Mouse (Mus musculus) inflammation-experienced regulatory T-cells (primary cell): ENCODE data around the gene Ttc41. TPM values are rescaled to one million over a fixed set of nuclear protein-coding genes. Genes with fewer than 3 reads are reported as not detected.

ENCODE experiments used
- polyA plus RNA-seq, 2 experiments: library from polyadenylated mRNA; unstranded; fragments of 100-300 nt; shearing (Covaris generic); gene quantifications; one replicate each; pipeline ENCODE4 v1.2.1; 2017

Gene Ttc41
- 1 to 10 TPM in 1 of 2 experiments, under 1 TPM in 1; 0.86 to 2.0 TPM for polyA plus RNA-seq

DNA sequence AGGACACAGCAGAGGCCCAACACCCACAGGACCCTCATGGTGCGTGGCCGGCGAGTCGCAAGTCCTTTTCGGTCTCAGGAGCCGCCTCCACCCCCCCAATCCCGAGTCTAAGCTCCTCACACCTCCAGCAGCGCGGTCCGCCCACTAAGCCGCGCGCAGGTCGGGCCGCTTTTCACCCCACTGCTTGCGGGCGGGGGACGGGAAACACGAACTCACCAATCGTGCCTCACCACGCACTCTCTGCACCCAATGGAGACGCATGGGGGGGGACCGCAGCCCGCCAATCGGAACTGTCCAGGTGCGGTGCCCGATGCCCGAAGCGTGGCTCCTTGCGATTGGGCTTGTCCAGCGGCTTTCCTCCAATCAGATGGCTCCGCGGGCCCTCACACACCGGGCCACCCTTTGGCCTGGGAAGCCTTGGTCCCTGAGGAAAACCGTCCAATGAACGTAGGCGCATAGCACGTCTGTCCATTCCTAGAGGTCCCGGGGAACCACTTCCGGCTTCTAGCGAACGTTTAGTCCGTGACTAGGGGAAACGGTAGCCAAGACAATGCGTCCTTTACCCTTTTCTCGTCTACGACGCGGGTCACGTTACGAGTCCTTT is at the start of gene Ttc41, which contains the start of gene Hsp90b1:
Gene Ttc41 (plus strand): TSS at position 494 of the 604 bp plus-strand sequence.
Gene Hsp90b1 (minus strand): TSS at position 192 of the 604 bp plus-strand sequence.

DNA sequence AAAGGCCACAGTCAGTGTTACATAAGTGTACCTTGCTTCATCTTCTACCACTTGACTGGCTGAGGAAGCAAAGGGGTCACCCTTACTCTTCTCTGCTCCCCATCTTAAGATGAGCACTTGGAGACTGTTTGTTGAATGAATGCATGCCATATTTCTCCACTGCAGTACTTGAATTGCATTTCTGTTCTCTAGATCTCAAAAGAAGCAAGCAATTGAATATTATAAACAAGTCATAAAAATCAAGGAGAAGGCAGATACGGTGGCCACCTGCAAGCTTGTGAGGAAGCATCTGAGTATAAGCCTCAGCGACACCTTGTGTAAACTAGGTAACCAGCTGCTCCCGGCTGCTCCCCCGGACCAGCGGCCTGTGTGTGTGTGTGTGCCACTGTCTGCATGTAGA is 58.1 kb downstream of the Ttc41 start, which contains the start of gene Gm49358:
Gene Gm49358 (plus strand): TSS at position 301 of the 400 bp plus-strand sequence.

DNA sequence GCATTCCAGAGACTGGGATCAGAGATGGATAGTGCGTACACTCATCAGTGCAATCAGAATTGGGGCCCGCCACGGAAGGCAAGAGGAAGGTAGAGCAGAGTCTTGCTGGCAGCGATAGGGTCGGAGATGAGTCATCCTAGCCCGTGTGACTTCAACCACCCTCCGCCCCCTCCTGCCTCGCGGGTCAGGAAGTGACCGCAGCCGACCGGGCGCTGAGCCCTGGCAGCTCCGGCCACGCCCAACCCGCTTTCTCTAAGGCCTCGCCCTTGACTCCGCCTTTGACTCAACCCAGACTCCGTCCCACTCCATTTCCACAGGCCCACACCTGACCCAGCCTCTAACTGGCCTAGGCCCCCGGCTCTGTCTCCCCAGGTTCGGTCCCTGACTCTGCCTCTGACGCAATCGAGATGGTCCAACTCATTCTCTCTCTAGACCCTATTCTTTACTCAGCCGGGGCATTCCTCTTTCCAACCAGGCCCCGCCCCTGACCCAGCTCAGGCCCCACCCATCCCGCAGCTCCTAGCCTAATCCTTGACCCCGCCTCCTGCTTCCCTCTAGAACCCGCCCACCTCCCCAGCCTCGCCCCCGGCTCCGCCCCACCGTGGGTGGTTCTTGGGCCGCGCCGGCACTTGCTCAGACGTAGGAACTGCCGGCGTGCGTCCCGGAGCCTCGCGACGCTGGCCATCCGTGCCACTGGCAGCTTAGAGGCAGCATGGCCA is 72.9 kb downstream of the Ttc41 start, which contains the start of gene Nt5dc3:
Gene Nt5dc3 (plus strand): TSS at position 608 of the 719 bp plus-strand sequence.

Other genes with a start within 250 kb of the Ttc41 start
- under 1 TPM; 0.27 to 0.84 TPM for gene Syn3, start 206.9 kb upstream of the Ttc41 start, polyA plus RNA-seq
- 100 to 1,000 TPM; 304 to 374 TPM for gene Hsp90b1, start 302 bp upstream of the Ttc41 start, polyA plus RNA-seq
- gene Gm49358, start 58.2 kb downstream of the Ttc41 start, polyA plus RNA-seq, result not detected
- 1 to 10 TPM; 1.0 to 1.4 TPM for gene Nt5dc3, start 73.2 kb downstream of the Ttc41 start, polyA plus RNA-seq